Mouse (Mus musculus) T-helper 1 cell (primary cell): ENCODE measurements around the gene Rab21.

Source experiments
- in situ Hi-C: fragments of 300-600 bp; cut with MboI, MseI; formaldehyde crosslinking; loops from one replicate; pipeline ENCODE4 v1.15.1; 2025; ENCODE audit warnings: high pct_unique_total_duplicates

The Rab21 gene

DNA sequence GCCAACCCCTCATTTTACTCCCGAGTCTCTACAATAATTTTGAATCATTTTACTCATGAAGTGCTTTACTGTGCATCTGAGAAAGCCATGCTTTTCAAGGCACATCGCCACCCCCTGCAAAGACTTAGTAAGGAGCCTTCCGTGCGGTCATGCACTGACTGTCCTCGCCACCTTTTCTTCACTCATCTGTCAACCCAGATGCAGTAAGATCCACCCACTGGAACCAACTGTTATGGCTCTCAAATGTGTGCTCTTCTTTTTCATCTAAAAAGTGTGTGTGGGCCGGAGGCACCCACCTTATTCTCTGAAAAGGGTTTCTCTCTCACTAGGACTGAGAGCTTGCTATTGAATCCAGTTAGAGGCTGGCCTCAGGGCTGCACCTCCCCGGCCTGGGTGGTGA, 21.4 kb downstream of the Rab21 start:
- in situ Hi-C loops = no loop called here

DNA sequence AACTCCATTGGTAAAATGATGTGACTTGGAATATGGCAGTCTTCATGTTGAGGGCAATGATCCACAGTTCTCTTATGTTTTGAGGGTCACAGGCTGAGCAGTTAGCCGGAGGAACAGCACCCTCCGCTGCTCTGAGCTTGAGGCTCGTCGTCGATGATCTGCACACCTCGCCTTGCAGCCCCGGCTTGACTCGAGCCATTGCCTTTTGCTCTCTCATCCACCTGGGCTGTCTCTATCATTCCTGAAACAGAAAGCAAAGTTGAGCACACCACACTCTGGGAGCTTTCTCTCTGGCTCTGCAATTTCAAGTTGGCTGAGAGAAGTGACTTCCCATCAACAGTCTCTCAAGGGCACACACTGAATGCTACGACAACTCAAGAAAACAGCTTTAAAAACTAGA, 24.7 kb downstream of the Rab21 start:
- in situ Hi-C loops = no loop called here

DNA sequence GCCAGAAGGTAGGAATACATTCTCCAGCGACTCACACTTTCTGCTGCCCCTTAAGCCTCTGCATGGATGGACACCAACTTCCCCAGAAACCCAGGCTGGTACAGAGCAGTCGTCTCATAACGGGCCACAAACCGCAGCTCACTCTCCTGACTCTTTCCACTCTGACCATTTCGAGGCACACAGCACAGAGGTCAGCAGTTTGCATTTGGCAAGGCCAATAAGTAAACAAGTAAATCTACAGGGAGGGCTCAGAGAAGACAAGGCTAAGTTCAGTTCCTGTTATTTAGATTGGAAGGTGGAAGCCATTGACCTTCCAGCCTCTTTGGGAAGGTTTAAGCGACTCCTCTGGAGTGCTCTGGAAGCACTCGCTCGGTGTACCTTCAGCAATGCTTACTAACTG, 26.5 kb downstream of the Rab21 start:
- in situ Hi-C loops = no loop called here

DNA sequence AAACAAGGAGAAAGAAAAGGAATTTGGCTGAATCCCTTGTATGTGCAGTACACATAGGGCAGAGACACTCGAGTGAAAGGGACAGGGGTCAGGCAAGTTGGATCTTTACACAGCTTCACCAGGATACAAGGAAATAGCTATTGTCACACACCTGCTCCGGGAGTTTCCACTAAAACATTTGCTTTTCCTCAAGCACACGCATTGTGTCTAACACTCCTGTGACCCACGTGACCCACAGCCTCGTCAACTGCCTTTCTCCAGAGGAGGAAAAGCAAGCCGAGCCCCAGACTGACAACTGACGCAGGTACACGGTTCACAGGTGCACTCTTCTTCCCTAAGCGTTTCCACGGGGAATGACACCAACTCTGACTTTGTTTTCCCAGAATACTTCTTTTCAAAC, 31.2 kb downstream of the Rab21 start:
- in situ Hi-C loops = no loop called here

DNA sequence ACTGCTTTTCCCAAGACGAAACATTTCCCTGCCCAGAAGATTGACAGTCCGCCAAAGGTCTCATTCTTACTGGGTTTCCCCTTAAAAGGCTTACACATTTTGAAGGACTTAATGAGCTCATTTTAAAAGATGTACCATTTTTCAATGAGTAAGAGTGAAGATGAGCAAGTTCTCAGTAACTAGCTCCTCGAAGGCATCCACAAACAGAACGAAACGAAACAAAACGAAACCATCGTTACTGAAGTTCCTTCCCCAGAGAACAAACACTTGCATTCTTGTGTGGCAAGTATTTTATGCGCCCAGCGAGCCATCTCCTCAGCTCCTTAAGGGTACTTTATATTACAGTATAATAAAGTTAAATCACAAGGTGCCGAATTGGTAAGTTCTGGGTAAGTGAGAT, 34.0 kb downstream of the Rab21 start:
- in situ Hi-C loops = no loop called here

DNA sequence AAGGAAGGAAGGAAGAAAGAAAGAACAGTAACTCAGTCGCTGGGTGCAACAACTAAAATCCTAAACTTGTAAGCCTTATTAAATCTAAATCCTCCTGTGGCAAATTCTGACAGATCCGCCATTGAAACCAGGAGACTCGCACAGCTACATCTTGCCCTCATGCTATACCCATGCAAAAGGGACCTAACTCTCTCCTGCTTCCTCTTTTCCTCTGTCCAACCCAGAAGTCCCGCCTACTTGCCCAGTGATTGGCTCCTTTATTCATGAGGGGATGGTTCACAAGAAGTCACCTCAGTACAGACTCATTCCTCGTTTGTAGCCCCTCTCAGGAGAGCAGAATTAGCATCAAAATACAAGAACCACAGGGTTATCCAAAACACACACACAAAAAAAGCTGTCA, 43.7 kb downstream of the Rab21 start:
- in situ Hi-C loops = loop anchor here (10.0 kb wide), 1 partner anchor 847 kb away; no protein-coding TSS in a partner anchor

DNA sequence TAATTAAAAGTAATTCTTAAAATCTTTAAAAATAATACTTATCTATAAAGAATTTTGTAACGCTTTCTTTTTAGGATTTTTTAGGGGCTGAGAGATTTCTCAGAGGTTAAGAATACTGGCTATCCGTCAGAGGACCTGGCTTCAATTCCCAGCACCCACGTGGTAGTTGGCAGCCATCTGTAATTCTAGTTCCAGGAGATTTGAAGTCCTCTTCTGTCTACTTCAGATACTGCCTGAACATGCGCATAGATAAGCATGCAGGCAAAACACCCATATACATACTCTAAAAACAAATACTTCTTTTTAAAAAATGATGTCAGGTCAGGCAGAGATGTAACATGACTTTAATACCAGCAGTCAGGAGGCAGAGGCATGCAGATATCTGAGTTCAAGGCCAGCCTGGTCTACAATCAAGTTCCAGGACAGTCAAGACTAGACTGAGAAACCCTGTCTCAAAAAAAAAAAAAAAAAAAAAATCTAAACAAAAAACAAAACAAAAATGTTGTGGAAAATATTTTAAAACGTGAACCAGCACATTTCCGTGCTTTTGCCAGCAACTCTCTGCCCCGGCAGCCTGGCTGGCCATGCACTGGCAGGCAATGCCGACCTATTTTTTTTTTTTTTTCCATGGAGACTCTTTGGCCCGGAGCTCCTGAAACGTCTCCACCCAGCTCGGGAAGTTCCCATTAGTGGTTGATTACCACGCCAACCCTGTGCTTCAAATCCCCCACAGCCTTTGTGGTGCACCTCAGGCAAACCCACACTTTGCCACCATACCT, 44.6 kb downstream of the Rab21 start:
- in situ Hi-C loops = loop anchor here (10.0 kb wide), 1 partner anchor 846 kb away; no protein-coding TSS in a partner anchor

DNA sequence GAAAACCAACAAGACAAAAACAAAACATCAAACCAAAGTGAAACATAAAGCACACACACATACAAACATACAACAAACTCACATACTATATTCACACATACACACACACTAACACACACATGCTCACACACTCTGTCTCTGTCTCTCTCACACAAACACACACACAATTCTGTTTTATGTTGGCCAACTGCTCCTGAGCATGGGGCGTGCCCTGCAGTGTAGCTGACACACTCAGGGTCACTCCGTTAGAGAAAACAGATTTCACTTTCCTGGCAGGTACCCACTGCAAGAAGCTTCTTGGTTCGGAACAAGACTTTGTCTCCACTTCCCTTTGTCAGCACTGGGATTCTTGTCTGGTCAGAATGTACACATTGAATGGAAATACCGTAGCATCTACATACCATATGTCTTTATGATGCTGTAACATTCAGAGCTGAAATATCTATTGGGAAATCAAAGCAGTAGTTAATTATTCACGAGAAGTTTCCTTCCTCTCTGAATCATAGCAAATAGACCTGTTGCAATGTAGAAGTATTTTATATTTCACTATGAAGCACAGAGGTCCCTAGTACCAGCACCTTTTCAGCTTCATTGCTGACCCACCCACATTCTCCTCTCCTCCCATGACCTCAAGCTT, 52.4 kb downstream of the Rab21 start:
- in situ Hi-C loops = no loop called here

DNA sequence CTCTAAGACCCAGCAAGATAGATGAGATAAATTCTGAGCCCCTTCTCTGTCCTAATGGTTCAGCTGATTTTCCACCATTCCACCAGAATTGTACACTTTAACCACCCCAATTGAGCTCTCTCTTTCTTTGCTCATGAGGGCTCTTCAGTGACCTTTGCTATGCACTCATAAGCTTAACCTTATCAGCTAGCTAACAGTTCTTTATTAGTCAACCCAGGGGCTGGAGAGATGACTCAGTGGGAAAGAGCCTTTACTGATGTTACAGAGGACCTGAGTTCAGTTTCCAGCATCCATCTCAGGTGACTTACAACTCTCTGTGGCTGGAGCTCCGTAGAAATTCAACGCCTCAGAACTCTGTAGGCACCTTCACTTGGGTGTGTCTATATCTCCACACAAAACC, 53.1 kb downstream of the Rab21 start:
- in situ Hi-C loops = no loop called here

DNA sequence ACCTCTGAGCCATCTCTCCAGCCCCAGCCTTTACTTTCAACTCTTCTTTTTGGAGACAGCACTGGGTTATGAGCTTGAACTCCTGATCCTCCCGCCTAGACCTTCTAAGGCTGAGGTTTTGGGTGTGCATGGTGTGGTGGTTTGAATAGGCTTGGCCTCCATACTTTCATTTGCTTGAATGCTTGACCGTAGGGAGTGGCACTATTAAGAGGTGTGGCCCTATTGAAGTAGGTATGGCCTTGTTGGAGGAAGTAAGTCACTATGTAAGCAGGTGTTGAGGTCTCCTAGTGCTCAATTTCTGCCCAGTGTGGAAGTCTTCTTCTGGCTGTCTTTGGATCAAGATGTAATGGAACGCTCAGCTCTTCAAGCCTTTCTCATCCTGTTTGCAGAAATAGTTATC, 54.0 kb downstream of the Rab21 start:
- in situ Hi-C loops = no loop called here

DNA sequence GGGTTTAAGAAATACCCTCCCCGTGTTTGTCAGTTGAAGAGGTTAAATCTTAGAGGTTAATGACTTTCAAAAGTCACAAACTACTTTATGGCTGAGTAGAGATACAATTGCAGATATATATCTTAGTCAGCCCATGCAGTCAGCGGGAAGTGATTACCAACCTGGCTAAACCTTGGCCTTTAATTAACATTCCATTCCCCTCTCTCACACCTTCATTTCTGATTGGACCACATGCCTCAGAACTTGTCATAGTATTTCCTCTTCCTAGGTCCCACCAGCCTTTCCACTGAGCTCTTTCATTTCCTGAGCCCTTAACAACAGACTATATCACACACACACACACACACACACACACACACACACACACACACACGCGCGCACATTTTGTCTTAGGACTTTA, 59.2 kb downstream of the Rab21 start:
- in situ Hi-C loops = loop anchor here (10.0 kb wide), 1 partner anchor 1669 kb away; no protein-coding TSS in a partner anchor

DNA sequence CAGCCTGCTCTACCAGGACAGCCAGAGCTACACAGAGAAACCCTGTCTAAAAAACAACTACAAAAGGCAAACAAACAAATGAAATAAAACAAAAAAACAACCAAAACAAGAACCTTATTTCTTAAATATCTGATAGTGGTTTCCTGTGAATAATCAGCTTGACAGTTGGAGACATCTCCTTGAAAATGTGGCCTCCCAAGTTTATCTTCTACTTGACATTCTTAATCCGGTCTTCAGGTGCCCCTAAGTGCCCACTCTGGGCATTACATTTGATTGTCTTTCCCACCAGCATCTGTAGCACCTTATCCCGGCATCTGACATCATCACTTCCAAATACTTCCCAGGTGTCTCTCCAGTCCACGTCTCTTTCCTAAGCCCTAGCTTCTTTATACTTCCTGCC, 61.9 kb downstream of the Rab21 start:
- in situ Hi-C loops = loop anchor here (5.0 to 10.0 kb wide), 2 partner anchors 59 to 1671 kb away; no protein-coding TSS in a partner anchor

DNA sequence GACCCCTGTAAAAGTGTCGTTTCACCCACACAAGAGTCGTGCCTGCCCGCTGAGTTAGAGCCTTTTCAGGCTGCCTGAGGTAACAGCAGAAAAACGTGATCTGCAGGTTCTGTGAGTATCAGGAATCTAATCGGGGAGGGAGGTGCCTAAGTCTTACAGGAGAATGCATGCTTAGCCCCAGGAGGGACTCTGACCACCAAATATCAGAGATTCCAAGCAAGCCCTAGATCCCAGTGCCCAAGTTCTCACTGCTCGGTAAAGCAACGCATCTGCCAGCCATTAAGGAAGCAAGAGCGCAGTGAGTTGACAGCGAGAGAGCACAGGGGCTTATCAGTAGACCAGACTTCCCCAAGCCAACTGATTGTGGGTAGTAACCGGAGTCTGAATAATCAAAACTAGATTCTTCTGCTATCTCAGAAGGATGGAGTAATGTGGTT, 63.1 kb downstream of the Rab21 start:
- in situ Hi-C loops = loop anchor here (5.0 to 10.0 kb wide), 2 partner anchors 60 to 1672 kb away; no protein-coding TSS in a partner anchor

DNA sequence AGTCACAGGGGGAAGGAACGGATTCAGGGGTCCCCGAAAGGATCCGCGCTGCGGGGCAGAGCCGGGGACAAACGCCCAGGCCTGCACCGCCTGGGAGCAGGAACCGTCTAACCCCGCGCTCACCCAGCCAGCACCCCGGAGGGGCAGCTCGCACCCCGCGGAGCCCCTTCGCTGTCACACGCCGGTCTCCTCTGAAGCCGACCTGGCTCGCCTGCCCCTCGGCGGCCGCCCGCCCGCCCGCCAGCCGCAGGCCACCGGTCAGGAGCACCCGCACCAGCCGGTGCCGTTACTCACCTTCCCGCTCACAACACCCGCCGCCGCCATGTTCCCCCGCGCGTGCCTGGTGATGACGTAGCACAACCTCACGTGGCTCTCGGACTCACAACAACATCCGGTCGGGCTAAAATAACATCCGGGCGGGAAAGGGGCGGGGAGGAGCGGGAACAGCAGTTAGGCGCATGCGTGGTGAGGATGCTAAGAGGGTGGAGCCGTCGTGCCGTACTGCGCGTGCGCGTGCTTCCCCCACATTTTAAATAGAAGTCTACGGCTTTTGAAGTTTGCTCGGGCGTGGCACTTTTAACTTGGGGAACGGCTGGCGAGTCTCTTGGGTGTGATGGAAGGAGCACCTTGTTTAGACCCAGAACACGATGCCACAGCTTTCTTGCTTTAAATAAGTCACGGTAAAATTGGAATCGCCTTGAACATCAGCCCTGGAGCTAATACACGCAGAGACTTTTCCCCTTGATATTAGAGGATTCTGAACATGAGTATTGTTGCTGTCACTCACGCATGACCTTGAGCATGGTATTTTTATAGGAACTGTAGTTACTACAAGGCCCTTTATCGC, 64.1 kb downstream of the Rab21 start, which contains the start of gene Tbc1d15:
Gene Tbc1d15 (minus strand): TSS at position 380 of the 847 bp plus-strand sequence.
- in situ Hi-C loops = loop anchor here (5.0 to 10.0 kb wide), 2 partner anchors 61 to 1673 kb away; no protein-coding TSS in a partner anchor

DNA sequence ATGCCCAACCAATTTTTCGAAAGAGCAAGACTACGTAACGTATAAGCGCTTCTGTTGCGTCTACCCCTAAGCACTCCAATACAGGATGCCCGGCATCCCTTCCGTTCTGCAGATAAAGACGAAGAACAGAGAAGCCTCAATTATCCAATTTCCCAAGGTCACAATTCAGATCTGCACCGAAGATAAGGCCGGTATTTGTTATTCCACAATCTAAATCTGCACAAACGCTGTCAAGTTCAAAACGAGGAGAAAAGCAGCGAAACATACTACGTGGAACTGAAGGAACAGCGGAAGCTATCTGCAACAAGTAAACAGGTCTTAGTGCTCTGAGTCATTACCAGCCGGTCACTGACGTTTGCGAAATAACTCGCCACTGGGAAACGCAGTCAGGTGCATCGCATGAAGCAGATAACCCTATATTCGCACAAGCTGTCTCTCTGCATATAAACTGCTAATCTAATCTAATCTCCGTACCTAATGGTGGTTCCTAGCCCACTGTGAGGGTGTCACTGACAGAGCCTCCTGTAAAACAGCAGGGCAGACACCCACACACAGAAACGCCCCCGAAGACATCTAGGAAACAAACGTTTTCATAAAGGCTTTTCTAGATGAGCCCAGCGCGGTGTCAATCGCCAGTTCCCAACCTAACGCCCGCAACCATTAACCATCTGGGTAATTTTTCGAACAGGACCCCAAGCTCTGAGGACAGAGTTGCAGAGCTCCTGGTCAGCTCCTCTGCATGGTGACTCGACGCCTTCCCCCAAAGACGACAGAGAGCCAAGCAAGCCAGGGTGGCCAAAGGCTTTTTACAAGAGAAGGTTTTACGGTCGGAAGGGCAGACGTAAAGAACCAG, 64.9 kb downstream of the Rab21 start:
- in situ Hi-C loops = loop anchor here (5.0 to 10.0 kb wide), 2 partner anchors 62 to 1674 kb away; no protein-coding TSS in a partner anchor

DNA sequence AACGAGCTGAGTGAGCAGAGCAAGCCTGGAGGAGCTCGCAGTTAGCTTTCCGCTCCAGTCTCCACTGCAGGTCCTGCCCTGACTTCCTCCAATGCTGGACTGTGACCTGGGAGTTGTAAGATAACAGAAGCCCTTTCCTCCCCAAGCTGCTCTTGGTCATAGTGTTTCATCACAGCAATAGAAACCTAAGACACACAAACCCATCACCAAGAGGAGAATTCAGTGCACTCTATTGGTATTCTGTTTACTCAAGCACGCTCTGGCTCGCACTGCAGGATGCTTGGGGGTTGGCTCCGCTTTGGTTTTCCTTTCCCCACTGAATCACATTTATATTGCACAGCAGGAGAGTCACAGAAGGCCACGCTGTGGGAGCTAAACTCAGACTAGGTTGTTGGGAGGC, 67.4 kb downstream of the Rab21 start:
- in situ Hi-C loops = no loop called here

DNA sequence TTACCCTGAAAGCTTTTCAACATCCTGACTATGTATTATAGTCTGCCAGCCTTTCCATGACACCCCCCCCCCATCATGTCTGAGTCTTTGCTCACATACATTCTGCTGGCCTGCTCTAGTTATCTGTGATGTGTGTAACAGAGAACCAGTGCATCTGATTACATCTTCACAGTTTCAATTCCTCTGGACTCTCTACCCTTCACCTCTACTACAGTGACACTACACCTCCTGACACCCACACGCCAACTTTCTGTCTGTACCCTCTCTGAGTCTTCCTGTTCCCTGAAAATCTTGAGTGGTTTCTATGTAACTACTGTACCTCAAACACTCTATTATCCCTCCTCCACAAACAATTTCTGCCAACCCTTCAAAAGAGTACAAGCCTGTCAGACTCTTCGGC, 69.9 kb downstream of the Rab21 start:
- in situ Hi-C loops = no loop called here

DNA sequence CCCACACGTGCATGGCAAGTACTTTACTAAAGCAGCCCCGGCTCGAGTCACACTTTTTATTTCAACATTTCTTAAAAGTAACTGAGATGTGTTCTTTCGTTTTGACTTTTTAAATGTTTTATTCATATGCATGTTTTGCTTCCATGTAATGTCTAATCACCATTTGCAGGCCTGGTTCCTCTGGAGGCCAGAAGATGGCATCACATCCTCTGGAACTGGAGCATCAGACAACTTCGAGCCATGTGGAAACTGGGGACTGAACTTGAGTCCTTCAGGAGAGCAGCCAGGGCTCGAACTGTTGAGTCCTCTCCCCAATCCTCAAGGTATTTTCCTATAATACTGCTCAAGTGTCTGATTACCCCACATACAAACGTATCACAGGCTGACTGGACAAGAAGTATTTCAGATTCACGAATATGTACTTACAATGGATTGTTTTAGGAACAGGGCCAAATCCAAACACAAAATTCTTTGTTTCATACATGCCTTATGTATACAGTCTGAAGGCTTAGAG, 74.3 kb downstream of the Rab21 start:
- in situ Hi-C loops = no loop called here

DNA sequence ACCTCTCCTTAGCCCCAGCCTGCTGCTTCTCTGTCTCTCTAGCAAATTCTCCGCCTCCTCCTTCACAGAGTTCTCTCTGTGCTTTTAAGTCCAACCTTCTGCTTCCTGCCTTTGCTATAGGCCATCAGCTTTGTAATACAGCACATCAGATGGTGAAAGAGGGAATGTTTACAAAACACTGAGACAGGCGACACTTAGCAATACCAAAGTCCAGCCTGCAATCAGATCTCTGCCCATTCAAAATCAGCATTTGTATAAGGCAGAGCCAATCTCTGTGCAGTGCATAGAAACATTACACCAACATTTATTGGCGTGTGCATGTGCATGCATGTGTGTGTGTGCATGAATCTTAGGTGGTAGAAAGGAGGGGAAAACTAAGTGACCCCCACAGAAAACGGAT, 77.5 kb downstream of the Rab21 start:
- in situ Hi-C loops = no loop called here
